In genomic region chr10:12929149-12929856, GRCm38 (mm10) we compare ENCODE assay signal across 22 mouse cellular contexts. TPM values are rescaled to one million over a fixed set of nuclear protein-coding genes. Genes with fewer than 3 reads are reported as not detected.
A peak's percentile ranks its signal among the peaks of the same experiment; 100 is the strongest.
DNase-seq lines count a peak whose midpoint lies in the region; ATAC-seq lines count a peak whose summit lies in the region.
"Had no signal": no experiment of that assay in that cellular context is flagged by ENCODE, and none has a peak within 500 bp of the region (broad histone marks: within the 10 kb centered on the region; RNA-seq: fewer than 3 reads in every experiment).

No protein-coding gene starts in this region.

- intact Hi-C loops in left cerebral cortex, postnatal 36 days (cut with DNase I), result no loop called here

- 83% methylated on average over 7 of the region's 7 CpGs for WGBS in kidney, embryonic 16.5 days

- no peaks in the 10 kb centered on the region for H3K27me3 ChIP-seq in kidney, embryonic 16.5 days (ENCODE audit: insufficient read depth, low read length)
- H3K27me3 ChIP-seq: CH12.LX; embryonic facial prominence, embryonic 12.5 days; intestine, embryonic 15.5 days; liver, embryonic 15.5 days had no signal

- no peak overlapping the region for H3K4me2 ChIP-seq in kidney, embryonic 16.5 days (replicated peaks; ENCODE audit: low read depth, low read length)
- H3K4me2 ChIP-seq: embryonic facial prominence, embryonic 12.5 days; intestine, embryonic 15.5 days; liver, embryonic 15.5 days; midbrain, embryonic 12.5 days had no signal

- no peak overlapping the region for H3K9ac ChIP-seq in kidney, embryonic 16.5 days (replicated peaks; ENCODE audit: low read length)
- H3K9ac ChIP-seq: embryonic facial prominence, embryonic 12.5 days; forebrain, postnatal 0 days; intestine, embryonic 15.5 days; liver, embryonic 15.5 days; midbrain, embryonic 12.5 days had no signal

- peak; percentile 60 for DNase-seq in CD4-positive helper T cell, adult 2 months (ENCODE audit: low read depth, low spot score)
- peak; percentile 58 for DNase-seq in ES-CJ7 (ENCODE audit: low read depth, low spot score)
- DNase-seq in natural killer cell, adult 2 months (ENCODE audit: low spot score in 2 of 2), result no peak
- no peak for DNase-seq in left cerebral cortex, postnatal 36 days (ENCODE audit: low spot score in 2 of 2)
- DNase-seq: adrenal gland, adult 2 months; cerebellum, adult 11-12 months; forebrain, postnatal 0 days; gastrocnemius, postnatal 10 days; heart, adult 2 months; left cerebral cortex, postnatal 4 days; lung, postnatal 14 days; right cerebral cortex, adult 18-20 months had no signal

- H3K27ac ChIP-seq in kidney, embryonic 16.5 days (ENCODE audit: low read length), result no peak overlapping the region
- H3K27ac ChIP-seq: embryonic facial prominence, embryonic 12.5 days; heart, adult 2 months; intestine, embryonic 15.5 days; liver, embryonic 15.5 days; midbrain, embryonic 12.5 days had no signal

- no peaks in the 10 kb centered on the region for H3K36me3 ChIP-seq in kidney, embryonic 16.5 days (ENCODE audit: insufficient read depth, low read length)
- H3K36me3 ChIP-seq: embryonic facial prominence, embryonic 12.5 days; intestine, embryonic 15.5 days; liver, embryonic 15.5 days; midbrain, embryonic 12.5 days had no signal

- no peak overlapping the region for H3K4me3 ChIP-seq in kidney, embryonic 16.5 days (ENCODE audit: low read length)
- H3K4me3 ChIP-seq: embryonic facial prominence, embryonic 12.5 days; heart, adult 2 months; intestine, embryonic 15.5 days; liver, embryonic 15.5 days; midbrain, embryonic 12.5 days; myocyte had no signal

- H3K9me3 ChIP-seq in kidney, embryonic 16.5 days (ENCODE audit: low read length), result no peaks in the 10 kb centered on the region
- H3K9me3 ChIP-seq: embryonic facial prominence, embryonic 12.5 days; intestine, embryonic 15.5 days; liver, embryonic 15.5 days; midbrain, embryonic 12.5 days had no signal

- ATAC-seq in activated CD4-positive, CD25-positive, alpha-beta regulatory T cell, adult 4 months, result peak; percentile 76
- peak; percentile 45 for ATAC-seq in megakaryocyte, adult 5-6 weeks (ENCODE audit: poor library complexity, severe bottlenecking)
- no peak for ATAC-seq in kidney, embryonic 16.5 days (ENCODE audit: low FRiP score, low TSS enrichment)
- ATAC-seq in monocyte, adult 5-6 weeks (replicated peaks; ENCODE audit: insufficient number of reproducible peaks, low FRiP score, low TSS enrichment, poor library complexity, severe bottlenecking), result no peak
- ATAC-seq: forebrain, postnatal 0 days; intestine, embryonic 15.5 days had no signal

- H3K4me1 ChIP-seq in kidney, embryonic 16.5 days (ENCODE audit: insufficient read depth, low read length), result no peaks in the 10 kb centered on the region
- H3K4me1 ChIP-seq: intestine, embryonic 15.5 days; midbrain, embryonic 12.5 days had no signal

RNA-seq across cellular contexts. Expression of gene Stx11, which starts 34.8 kb away (rescaled TPM):
- 10 to 100 TPM; 18.9 to 19.6 TPM for polyA plus RNA-seq in activated CD4-positive, CD25-positive, alpha-beta regulatory T cell, adult 4 months (2017; shearing (Covaris generic))
- total RNA-seq in megakaryocyte, adult 5-6 weeks (2015), result 41.9 and 44.6 TPM in 2 replicates
- total RNA-seq in megakaryocyte, adult 5-6 weeks (2017), result 36.0 and 46.8 TPM in 2 replicates
- 2.3 and 2.4 TPM in 2 replicates for polyA plus RNA-seq in kidney, embryonic 16.5 days (2015; fragmentation: Nextera tagmentation; extraction: Ambion mirVana)
- 36.7 to 65.0 TPM (median 55.4 TPM) in 3 replicates for total RNA-seq in monocyte, adult 5-6 weeks (2017)
- total RNA-seq in left cerebral cortex, postnatal 36 days (2021), result under 1 TPM in 1 of 2 experiments, not detected in 1; 0.39 TPM

Comparison
In these comparisons a context has a peak if more than half of its experiments do, and no peak if none do; other contexts are left out.
1. DNase-seq: peak in CD4-positive helper T cell, adult 2 months (single experiment) and ES-CJ7 (single experiment); none in natural killer cell, adult 2 months (0 of 2) and left cerebral cortex, postnatal 36 days (0 of 2).
2. ATAC-seq: peak in activated CD4-positive, CD25-positive, alpha-beta regulatory T cell, adult 4 months (single experiment) and megakaryocyte, adult 5-6 weeks (single experiment); none in kidney, embryonic 16.5 days (single experiment) and monocyte, adult 5-6 weeks (single experiment).
3. RNA of gene Stx11, which starts 34.8 kb away (total RNA-seq): 36.7 to 65.0 TPM in monocyte, adult 5-6 weeks and 36.0 to 46.8 TPM in megakaryocyte, adult 5-6 weeks; 0.39 TPM in left cerebral cortex, postnatal 36 days; every median in the first group is over 10 times any median in the second.